Mouse (Mus musculus) stomach, embryonic 14.5 days (tissue): ENCODE measurements around the gene Plcg2. TPM values are rescaled to one million over a fixed set of nuclear protein-coding genes. Genes with fewer than 3 reads are reported as not detected.

Source experiments
- ATAC-seq: fragments of 200-750 bp; cut with Nextera tagmentation; 2 replicates; pipeline ENCODE4 v1.8.0; 2017; ENCODE audit warnings: low read depth, moderate TSS enrichment; ENCODE audit not compliant: insufficient number of reproducible peaks, insufficient read depth, low FRiP score
- H3K27ac ChIP-seq: fragments of 300-500 bp; sonication (generic); 2 replicates; pipeline ENCODE4 v1.5.1; 2014; ENCODE audit warnings: mild to moderate bottlenecking, low read length, moderate library complexity, mixed read lengths
- H3K27me3 ChIP-seq: fragments of 300-500 bp; sonication (generic); 2 replicates; pipeline ENCODE4 v1.6.1; 2014; ENCODE audit warnings: low read length, control low read depth, mixed read lengths; ENCODE audit not compliant: control insufficient read depth, insufficient read depth
- H3K36me3 ChIP-seq: fragments of 300-500 bp; sonication (generic); 2 replicates; pipeline ENCODE4 v1.6.1; 2014; ENCODE audit warnings: mild to moderate bottlenecking, control low read depth, low read length, moderate library complexity, mixed read lengths; ENCODE audit not compliant: control insufficient read depth, insufficient read depth
- H3K4me1 ChIP-seq: fragments of 300-500 bp; sonication (generic); 2 replicates; pipeline ENCODE4 v1.6.1; 2014; ENCODE audit warnings: low read length, control low read depth, mixed read lengths; ENCODE audit not compliant: control insufficient read depth, insufficient read depth
- H3K4me2 ChIP-seq: fragments of 300-500 bp; sonication (generic); replicated peaks from 2 replicates; pipeline ENCODE4 v1.6.1; 2014; ENCODE audit warnings: low read depth, low read length, control low read depth
- H3K4me3 ChIP-seq: fragments of 300-500 bp; sonication (generic); 2 replicates; pipeline ENCODE4 v1.5.1; 2014; ENCODE audit warnings: low read depth, low read length, control low read depth
- H3K9ac ChIP-seq: fragments of 300-500 bp; sonication (generic); replicated peaks from 2 replicates; pipeline ENCODE4 v1.6.1; 2014; ENCODE audit warnings: low read depth, mild to moderate bottlenecking, control low read depth, low read length, moderate library complexity, mixed read lengths
- H3K9me3 ChIP-seq: fragments of 300-500 bp; sonication (generic); 2 replicates; pipeline ENCODE4 v1.6.1; 2016; ENCODE audit warnings: low read depth, low read length, control low read depth; ENCODE audit not compliant: control insufficient read depth
- WGBS: fragments of 180-500 bp; shearing (Covaris S2); extraction: QIAGEN DNeasy Blood & Tissue Kit; methylation state at CpG from one replicate; pipeline ENCODE4 v1.1.7; 2014; 5-methylcytosine and 5-hydroxymethylcytosine counted together
- polyA plus RNA-seq: library from polyadenylated mRNA; unstranded; fragments of >200 nt; fragmentation: Nextera tagmentation; extraction: Ambion mirVana; gene quantifications from 2 replicates; pipeline ENCODE4 v1.2.1, GENCODE M21; 2014

Plcg2 gene
- polyA plus RNA-seq, 1 experiment from 2014 or later: 3.1 TPM

DNA sequence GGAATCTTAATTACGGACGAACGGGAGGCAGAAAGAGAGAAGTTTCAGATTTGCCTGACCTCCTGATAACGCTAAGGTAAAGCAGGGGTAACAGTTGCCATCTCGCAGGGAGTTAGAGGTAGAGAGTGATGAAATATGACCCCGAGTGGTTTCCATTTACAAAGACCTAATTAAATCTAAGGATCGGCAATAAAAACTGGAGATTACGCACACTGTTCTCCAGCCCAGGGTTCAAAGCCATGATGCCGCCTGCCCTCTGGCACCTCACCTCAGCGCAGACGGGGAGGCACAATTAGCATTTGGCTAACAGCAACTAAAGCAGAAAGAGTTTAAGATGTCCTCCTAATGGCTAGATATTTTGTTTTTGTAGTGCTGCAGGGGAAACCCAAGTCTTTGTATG lies 172.4 kb downstream of the Plcg2 start:
- H3K27me3 ChIP-seq: no peaks in the 10 kb centered on the region
- 20% methylated on average over 11 of the region's 11 CpGs for WGBS
- H3K9ac ChIP-seq: no peak overlapping the region
- no peak overlapping the region for H3K4me2 ChIP-seq
- ATAC-seq: no peak
- no peak overlapping the region for H3K27ac ChIP-seq
- no peaks in the 10 kb centered on the region for H3K4me1 ChIP-seq
- no peak overlapping the region for H3K4me3 ChIP-seq
- H3K36me3 ChIP-seq: no peaks in the 10 kb centered on the region
- H3K9me3 ChIP-seq: no peaks in the 10 kb centered on the region

DNA sequence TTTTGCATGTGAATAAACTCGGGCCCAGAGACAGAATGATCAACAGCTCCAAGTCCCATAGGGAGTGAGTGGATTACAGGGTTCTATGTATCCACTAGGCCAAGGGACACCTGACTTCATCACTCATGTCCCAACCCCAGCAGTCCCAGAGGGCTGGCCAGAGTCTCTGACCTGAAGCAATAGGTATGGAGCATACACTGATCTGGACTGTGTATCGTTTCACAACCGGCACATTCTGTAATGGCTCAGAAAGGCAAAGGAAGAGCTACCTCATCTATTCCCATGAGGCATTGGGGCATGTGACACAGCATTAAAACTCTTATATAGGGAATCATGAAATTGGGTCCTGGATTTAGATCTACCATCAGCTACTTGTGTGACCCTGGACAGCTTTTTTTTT lies 174.5 kb downstream of the Plcg2 start:
- 75% methylated on average over 3 of the region's 3 CpGs for WGBS

DNA sequence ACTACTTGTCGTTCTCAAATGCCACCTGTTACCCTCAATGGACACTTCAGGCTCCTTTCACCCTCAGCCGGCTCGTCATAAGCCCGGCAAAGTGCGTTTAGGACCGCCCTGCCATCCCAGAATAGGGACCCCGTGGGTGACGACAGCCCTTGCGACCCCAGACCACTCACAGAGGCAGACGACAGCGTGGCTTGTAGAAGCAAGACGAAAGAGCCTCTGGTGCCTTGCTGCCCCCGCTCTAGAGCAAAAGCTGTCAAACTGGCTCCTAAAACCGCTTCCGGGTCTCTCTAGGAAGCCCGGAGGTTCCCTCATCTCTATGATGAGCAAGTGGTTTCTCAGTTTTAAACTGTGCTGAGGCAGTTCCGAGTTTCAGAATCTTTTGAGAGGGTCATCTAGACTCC lies 175.3 kb downstream of the Plcg2 start, which contains the start of gene Sdr42e1:
Gene Sdr42e1 (minus strand): TSS at position 260 of the 401 bp plus-strand sequence.
- no peaks in the 10 kb centered on the region for H3K27me3 ChIP-seq
- H3K4me1 ChIP-seq: peaks cover 5% of the 10 kb centered on the region; the same call in 1 of the 2 replicates
- no peaks in the 10 kb centered on the region for H3K9me3 ChIP-seq
- 12% methylated on average over 17 of the region's 17 CpGs for WGBS
- no peaks in the 10 kb centered on the region for H3K36me3 ChIP-seq
- H3K4me2 ChIP-seq: peak within 1 kb of the TSS; percentile 70
- H3K27ac ChIP-seq: no peak within 1 kb of the TSS
- H3K4me3 ChIP-seq: peak within 1 kb of the TSS; percentile 43
- peak within 1 kb of the TSS; percentile 37; the same call in 1 of the 2 replicates for H3K9ac ChIP-seq
- no peak for ATAC-seq

More for the DNA sequence above, 174.5 kb downstream of the Plcg2 start:
- H3K4me1 ChIP-seq: peaks cover 5% of the 10 kb centered on the region; the same call in 1 of the 2 replicates
- no peak for ATAC-seq
- no peaks in the 10 kb centered on the region for H3K9me3 ChIP-seq
- H3K27me3 ChIP-seq: no peaks in the 10 kb centered on the region
- no peak overlapping the region for H3K4me2 ChIP-seq
- H3K27ac ChIP-seq: no peak overlapping the region
- H3K36me3 ChIP-seq: no peaks in the 10 kb centered on the region
- H3K4me3 ChIP-seq: no peak overlapping the region
- H3K9ac ChIP-seq: no peak overlapping the region

DNA sequence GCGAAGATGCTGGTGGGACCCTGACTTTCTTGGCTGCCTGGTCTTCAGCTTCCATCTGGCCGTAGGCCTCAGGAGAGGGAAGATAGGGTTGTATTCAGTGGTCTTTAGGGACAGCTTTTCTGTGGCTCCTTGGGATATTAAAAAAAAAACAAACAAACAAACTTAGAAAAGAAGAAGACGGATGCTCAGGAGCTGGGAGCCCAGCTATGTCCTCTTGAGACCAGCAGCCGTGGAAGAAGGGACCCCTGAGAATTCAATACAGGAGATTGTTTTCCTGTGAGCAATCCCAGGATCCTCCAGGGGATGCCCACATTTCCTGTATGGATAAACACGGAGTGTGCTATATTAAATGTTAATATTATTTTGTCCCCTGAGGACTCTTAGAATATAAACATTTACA lies 177.1 kb downstream of the Plcg2 start:
- Histone ChIP-seq H3K4me2 (no peak overlapping the region), H3K4me3 (no peak overlapping the region), H3K27ac (no peak overlapping the region), H3K9me3 (no peaks in the 10 kb centered on the region), H3K9ac (no peak overlapping the region), H3K27me3 (no peaks in the 10 kb centered on the region), H3K4me1 (peaks cover 5% of the 10 kb centered on the region; the same call in 1 of the 2 replicates), H3K36me3 (no peaks in the 10 kb centered on the region)
- 72% methylated on average over 5 of the region's 5 CpGs for WGBS
- ATAC-seq: no peak

GRCm38 (mm10) chr8:117676460-117676859 lies 178.4 kb downstream of the Plcg2 start:
- ATAC-seq: no peak
- Histone ChIP-seq H3K4me3 (no peak overlapping the region), H3K36me3 (no peaks in the 10 kb centered on the region), H3K27me3 (no peaks in the 10 kb centered on the region), H3K4me2 (no peak overlapping the region), H3K27ac (no peak overlapping the region), H3K9ac (no peak overlapping the region), H3K4me1 (peaks cover 5% of the 10 kb centered on the region; the same call in 1 of the 2 replicates), H3K9me3 (no peaks in the 10 kb centered on the region)
- 41% methylated on average over 9 of the region's 9 CpGs for WGBS

GRCm38 (mm10) chr8:117677011-117677410 lies 178.9 kb downstream of the Plcg2 start:
- Histone ChIP-seq H3K4me1 (peaks cover 5% of the 10 kb centered on the region; the same call in 1 of the 2 replicates), H3K36me3 (no peaks in the 10 kb centered on the region), H3K9ac (no peak overlapping the region), H3K27ac (no peak overlapping the region), H3K4me3 (no peak overlapping the region), H3K9me3 (no peaks in the 10 kb centered on the region), H3K4me2 (no peak overlapping the region), H3K27me3 (no peaks in the 10 kb centered on the region)
- 33% methylated on average over 8 of the region's 8 CpGs for WGBS
- ATAC-seq: no peak

GRCm38 (mm10) chr8:117678650-117679049 lies 180.6 kb downstream of the Plcg2 start:
- H3K4me2 ChIP-seq: no peak overlapping the region
- peaks cover 5% of the 10 kb centered on the region; the same call in 1 of the 2 replicates for H3K4me1 ChIP-seq
- H3K4me3 ChIP-seq: no peak overlapping the region
- no peak overlapping the region for H3K27ac ChIP-seq
- WGBS: 84% methylated on average over 4 of the region's 4 CpGs
- no peak for ATAC-seq
- no peaks in the 10 kb centered on the region for H3K36me3 ChIP-seq
- no peaks in the 10 kb centered on the region for H3K27me3 ChIP-seq
- H3K9ac ChIP-seq: no peak overlapping the region
- H3K9me3 ChIP-seq: no peaks in the 10 kb centered on the region

- Histone ChIP-seq H3K4me1 (peaks cover 3% of the 10 kb centered on the region; the same call in 1 of the 2 replicates), H3K27ac (no peak overlapping the region), H3K4me2 (no peak overlapping the region), H3K4me3 (no peak overlapping the region), H3K27me3 (no peaks in the 10 kb centered on the region), H3K36me3 (no peaks in the 10 kb centered on the region), H3K9me3 (no peaks in the 10 kb centered on the region), H3K9ac (no peak overlapping the region)
- 58% methylated on average over 10 of the region's 10 CpGs for WGBS
- no peak for ATAC-seq
Observed at GRCm38 (mm10) chr8:117683925-117684472, 185.9 kb downstream of the Plcg2 start.

DNA sequence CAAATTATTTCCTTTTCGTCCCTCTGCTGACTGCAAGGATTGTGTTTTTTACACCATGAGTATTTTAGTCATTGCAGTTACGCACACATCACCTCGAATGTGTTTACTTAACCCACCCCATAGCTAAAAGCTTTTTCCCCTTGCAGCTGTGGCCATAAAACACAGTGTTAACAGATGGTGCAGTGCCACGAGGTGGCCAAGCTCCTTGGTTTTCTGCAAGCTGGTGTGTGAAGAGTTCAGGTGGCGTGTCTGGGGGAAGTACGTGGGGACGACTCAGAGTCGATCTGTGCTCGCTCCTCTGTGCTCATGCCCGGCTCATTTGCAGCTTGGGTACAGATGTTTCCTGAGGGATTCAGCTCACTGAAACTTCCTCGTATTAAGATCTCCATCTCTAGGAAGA lies 186.4 kb downstream of the Plcg2 start:
- H3K4me1 ChIP-seq: peaks cover 3% of the 10 kb centered on the region; the same call in 1 of the 2 replicates
- H3K27ac ChIP-seq: no peak overlapping the region
- no peaks in the 10 kb centered on the region for H3K9me3 ChIP-seq
- H3K36me3 ChIP-seq: no peaks in the 10 kb centered on the region
- 20% methylated on average over 11 of the region's 11 CpGs for WGBS
- no peak overlapping the region for H3K4me3 ChIP-seq
- no peak overlapping the region for H3K4me2 ChIP-seq
- ATAC-seq: no peak; the same call in 1 of the 2 replicates
- no peak overlapping the region for H3K9ac ChIP-seq
- no peaks in the 10 kb centered on the region for H3K27me3 ChIP-seq
